ENCODE assay signal across 17 mouse cellular contexts in the genomic region with DNA sequence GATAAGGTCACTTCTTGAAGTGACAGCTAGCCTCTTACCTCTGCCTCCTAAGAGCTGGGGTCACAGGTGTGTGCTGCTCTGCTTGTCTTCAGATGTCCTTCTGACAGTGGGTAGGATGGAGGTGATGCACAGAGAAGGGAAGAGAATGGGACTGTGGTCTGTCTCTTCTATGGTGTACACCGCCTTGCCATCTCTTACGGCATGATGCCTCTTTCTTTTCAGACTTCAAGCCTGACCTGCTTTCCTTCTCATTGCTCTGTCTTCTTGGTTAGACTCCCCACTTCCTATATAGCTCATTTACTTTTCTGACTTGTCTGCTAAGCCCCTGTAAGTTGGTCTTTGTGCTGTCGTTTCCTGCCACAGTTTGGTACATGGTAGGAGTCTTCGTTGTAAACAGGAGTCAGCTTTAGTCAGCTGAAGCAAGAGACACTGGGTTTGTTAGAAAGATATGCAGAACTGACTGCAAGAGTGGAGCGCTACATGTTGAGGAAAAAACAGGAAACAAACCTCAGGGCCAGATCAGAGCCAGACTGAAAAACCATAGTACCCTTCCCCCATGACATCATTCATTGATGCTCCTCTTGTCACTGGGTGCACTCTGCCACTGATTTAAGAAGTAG. TPM values are rescaled to one million over a fixed set of nuclear protein-coding genes. Genes with fewer than 3 reads are reported as not detected.
DNase-seq lines count a peak whose midpoint lies in the region; ATAC-seq and TF ChIP-seq lines count a peak whose summit lies in the region.
"Had no signal": no experiment of that assay in that cellular context is flagged by ENCODE, and none has a peak within 500 bp of the region (broad histone marks: within the 10 kb centered on the region; RNA-seq: fewer than 3 reads in every experiment).

No protein-coding gene starts in this region.

- H3K4me1 ChIP-seq in kidney, embryonic 14.5 days (ENCODE audit: control insufficient read depth, insufficient read depth, low read length): no peaks in the 10 kb centered on the region
- H3K4me1 ChIP-seq in heart, embryonic 12.5 days (replicated peaks): peaks cover 4% of the 10 kb centered on the region; the same call in 1 of the 2 replicates
- no peaks in the 10 kb centered on the region for H3K4me1 ChIP-seq in heart, embryonic 11.5 days (ENCODE audit: control insufficient read depth, insufficient read depth, low read length)
- H3K4me1 ChIP-seq: heart, embryonic 10.5 days; limb, embryonic 12.5 days; lung, embryonic 15.5 days; midbrain, embryonic 12.5 days had no signal

- H3K27me3 ChIP-seq in splenic B cell, adult 2 months (ENCODE audit: control insufficient read depth, insufficient read depth, low read length, poor library complexity, severe bottlenecking): no peaks in the 10 kb centered on the region
- H3K27me3 ChIP-seq in kidney, embryonic 14.5 days (ENCODE audit: control insufficient read depth, insufficient read depth, low read length): no peaks in the 10 kb centered on the region
- no peaks in the 10 kb centered on the region for H3K27me3 ChIP-seq in heart, embryonic 12.5 days (replicated peaks)
- no peaks in the 10 kb centered on the region for H3K27me3 ChIP-seq in heart, embryonic 11.5 days (ENCODE audit: control insufficient read depth, insufficient read depth, low read length)
- H3K27me3 ChIP-seq: forebrain, embryonic 15.5 days; limb, embryonic 12.5 days; lung, embryonic 15.5 days; midbrain, embryonic 12.5 days had no signal

- DNase-seq in layer of hippocampus, adult 2 months (ENCODE audit: low spot score in 2 of 2): no peak
- no peak for DNase-seq in layer of hippocampus, postnatal 36 days
- DNase-seq in induced T-regulatory cell, adult 2 months (ENCODE audit: low read depth): peak; percentile 77
- DNase-seq in splenic B cell, adult 2 months (ENCODE audit: low read depth, low spot score): peak; percentile 72
- DNase-seq: cerebellum, adult 2 months; kidney, postnatal 4 days had no signal

- 0 out of 2 replicates have a peak overlapping the region, but pooled peaks have one; percentile 7 for H3K27ac ChIP-seq in layer of hippocampus, adult 2 months
- no peak overlapping the region for H3K27ac ChIP-seq in kidney, embryonic 14.5 days (ENCODE audit: low read depth, low read length)
- H3K27ac ChIP-seq in heart, embryonic 12.5 days (ENCODE audit: poor library complexity, severe bottlenecking): no peak overlapping the region
- no peak overlapping the region for H3K27ac ChIP-seq in heart, embryonic 11.5 days (ENCODE audit: low read depth, low read length)
- H3K27ac ChIP-seq: forebrain, embryonic 15.5 days; heart, embryonic 10.5 days; limb, embryonic 12.5 days; lung, embryonic 15.5 days; midbrain, embryonic 12.5 days; stomach, postnatal 0 days had no signal

- no peak overlapping the region for H3K4me2 ChIP-seq in kidney, embryonic 14.5 days (replicated peaks; ENCODE audit: low read depth, low read length)
- no peak overlapping the region for H3K4me2 ChIP-seq in heart, embryonic 12.5 days
- no peak overlapping the region for H3K4me2 ChIP-seq in heart, embryonic 11.5 days
- H3K4me2 ChIP-seq: forebrain, embryonic 15.5 days; limb, embryonic 12.5 days; lung, embryonic 15.5 days; midbrain, embryonic 12.5 days had no signal

- no peak overlapping the region for H3K4me3 ChIP-seq in layer of hippocampus, adult 2 months
- no peak overlapping the region for H3K4me3 ChIP-seq in kidney, embryonic 14.5 days (ENCODE audit: low read length)
- H3K4me3 ChIP-seq in heart, embryonic 12.5 days: no peak overlapping the region
- H3K4me3 ChIP-seq in heart, embryonic 11.5 days (ENCODE audit: low read depth, low read length): no peak overlapping the region
- H3K4me3 ChIP-seq: forebrain, embryonic 15.5 days; heart, embryonic 10.5 days; limb, embryonic 12.5 days; lung, embryonic 15.5 days; midbrain, embryonic 12.5 days had no signal

- WGBS in kidney, embryonic 14.5 days: 85% methylated on average over 5 of the region's 5 CpGs
- WGBS in heart, embryonic 12.5 days: 81% methylated on average over 5 of the region's 5 CpGs
- WGBS in heart, embryonic 11.5 days (ENCODE audit: insufficient replicate concordance): 79% methylated on average over 5 of the region's 5 CpGs

- no peak for TF ChIP-seq CTCF in layer of hippocampus, adult 2 months (conservative IDR thresholded peaks at IDR 0.05)

- ATAC-seq in CD4-positive, CD25-positive, alpha-beta regulatory T cell, adult 4 months: peak; percentile 85
- no peak for ATAC-seq in kidney, embryonic 14.5 days (ENCODE audit: low FRiP score, low TSS enrichment)
- no peak for ATAC-seq in heart, embryonic 12.5 days (ENCODE audit: insufficient number of reproducible peaks, low FRiP score)
- no peak for ATAC-seq in heart, embryonic 11.5 days (replicated peaks; ENCODE audit: insufficient number of reproducible peaks, low FRiP score, low TSS enrichment)
- ATAC-seq: forebrain, embryonic 15.5 days; intestine, postnatal 0 days had no signal

- H3K9ac ChIP-seq in kidney, embryonic 14.5 days (ENCODE audit: low read depth, low read length): no peak overlapping the region
- no peak overlapping the region for H3K9ac ChIP-seq in heart, embryonic 12.5 days
- H3K9ac ChIP-seq in heart, embryonic 11.5 days (ENCODE audit: low read depth, low read length): no peak overlapping the region
- H3K9ac ChIP-seq: forebrain, embryonic 15.5 days; limb, embryonic 12.5 days; lung, embryonic 15.5 days; midbrain, embryonic 12.5 days had no signal

- H3K9me3 ChIP-seq in kidney, embryonic 14.5 days (ENCODE audit: control insufficient read depth, low read length): no peaks in the 10 kb centered on the region
- H3K9me3 ChIP-seq in heart, embryonic 12.5 days (replicated peaks): no peaks in the 10 kb centered on the region
- H3K9me3 ChIP-seq in heart, embryonic 11.5 days (replicated peaks; ENCODE audit: control insufficient read depth, low read length): no peaks in the 10 kb centered on the region
- H3K9me3 ChIP-seq: forebrain, embryonic 15.5 days; heart, embryonic 10.5 days; limb, embryonic 12.5 days; lung, embryonic 15.5 days; midbrain, embryonic 12.5 days had no signal

- H3K36me3 ChIP-seq in splenic B cell, adult 2 months (ENCODE audit: control insufficient read depth, insufficient read depth, low read length, poor library complexity, severe bottlenecking): no peaks in the 10 kb centered on the region; the same call in 1 of the 2 replicates
- no peaks in the 10 kb centered on the region for H3K36me3 ChIP-seq in kidney, embryonic 14.5 days (ENCODE audit: control insufficient read depth, insufficient read depth, low read length)
- no peaks in the 10 kb centered on the region for H3K36me3 ChIP-seq in heart, embryonic 12.5 days
- H3K36me3 ChIP-seq in heart, embryonic 11.5 days (ENCODE audit: control insufficient read depth, insufficient read depth, low read length): no peaks in the 10 kb centered on the region
- H3K36me3 ChIP-seq: forebrain, embryonic 15.5 days; heart, embryonic 10.5 days; limb, embryonic 12.5 days; lung, embryonic 15.5 days; midbrain, embryonic 12.5 days had no signal

RNA-seq across cellular contexts. Expression of a gene that starts 13.4 kb away (rescaled TPM):
- total RNA-seq in layer of hippocampus, adult 2 months (2021): 10 to 100 TPM; 39.9 to 41.5 TPM
- total RNA-seq in layer of hippocampus, postnatal 36 days (2021): 10 to 100 TPM; 41.4 to 41.7 TPM
- polyA plus RNA-seq in CD4-positive, CD25-positive, alpha-beta regulatory T cell, adult 4 months (2017; shearing (Covaris generic)): 10 to 100 TPM; 22.1 to 25.3 TPM
- polyA plus RNA-seq in kidney, embryonic 14.5 days (2014; fragmentation: Nextera tagmentation; extraction: Ambion mirVana): 4.5 and 6.1 TPM in 2 replicates
- polyA plus RNA-seq in heart, embryonic 12.5 days (2016; fragmentation: Nextera tagmentation; extraction: Ambion mirVana): 5.4 and 8.0 TPM in 2 replicates
- 7.1 and 8.4 TPM in 2 replicates for polyA plus RNA-seq in heart, embryonic 11.5 days (2014; fragmentation: Nextera tagmentation; extraction: Ambion mirVana)

Comparison
In these comparisons a context has a peak if more than half of its experiments do, and no peak if none do; other contexts are left out.
1. DNase-seq: peak in induced T-regulatory cell, adult 2 months (single experiment) and splenic B cell, adult 2 months (single experiment); none in layer of hippocampus, adult 2 months (0 of 2) and layer of hippocampus, postnatal 36 days (0 of 2).